Mouse (Mus musculus) kidney, postnatal 0 days (tissue): ENCODE results near the gene Fbxo3. TPM values are rescaled to one million over a fixed set of nuclear protein-coding genes. Genes with fewer than 3 reads are reported as not detected.
"Not testable (repeated sequence)": the region's sequence is repeated elsewhere in the genome, so short reads cannot be mapped to it uniquely, and the experiment has no call there.

Source experiments
- ATAC-seq: fragments of 200-750 bp; cut with Nextera tagmentation; replicated peaks from 2 replicates; pipeline ENCODE4 v1.8.0; 2017; ENCODE audit warnings: low read depth, moderate number of reproducible peaks, moderate TSS enrichment, moderate library complexity; ENCODE audit not compliant: low FRiP score
- DNase-seq: peaks from one replicate; pipeline ENCODE4 v3.0.0-alpha.2; 2016; ENCODE audit warnings: low spot score
- H3K27ac ChIP-seq: fragments of 300-500 bp; sonication (generic); 2 replicates; pipeline ENCODE4 v1.5.1; 2014; ENCODE audit warnings: mild to moderate bottlenecking
- H3K27me3 ChIP-seq: fragments of 300-500 bp; sonication (generic); 2 replicates; pipeline ENCODE4 v1.6.1; 2014; ENCODE audit warnings: low read length, mixed read lengths; ENCODE audit not compliant: insufficient read depth
- H3K36me3 ChIP-seq: fragments of 300-500 bp; sonication (generic); 2 replicates; pipeline ENCODE4 v1.6.1; 2014; ENCODE audit warnings: low read length, mixed read lengths; ENCODE audit not compliant: insufficient read depth
- H3K4me1 ChIP-seq: fragments of 300-500 bp; sonication (generic); replicated peaks from 2 replicates; pipeline ENCODE4 v1.6.1; 2014; ENCODE audit warnings: antibody characterized with exemption, low read length, mixed read lengths; ENCODE audit not compliant: insufficient read depth
- H3K4me2 ChIP-seq: fragments of 300-500 bp; sonication (generic); 2 replicates; pipeline ENCODE4 v1.6.1; 2014; ENCODE audit warnings: mild to moderate bottlenecking, low read length, moderate library complexity, mixed read lengths
- H3K4me3 ChIP-seq: fragments of 300-500 bp; sonication (generic); replicated peaks from 2 replicates; pipeline ENCODE4 v1.5.1; 2014; ENCODE audit warnings: low read depth, low read length
- H3K9ac ChIP-seq: fragments of 300-500 bp; sonication (generic); 2 replicates; pipeline ENCODE4 v1.6.1; 2014; ENCODE audit warnings: low read depth, low read length
- H3K9me3 ChIP-seq: fragments of 300-500 bp; sonication (generic); replicated peaks from 2 replicates; pipeline ENCODE4 v1.6.1; 2016; ENCODE audit warnings: low read length, inconsistent platforms, mixed read lengths
- CTCF ChIP-seq: IDR thresholded peaks from 2 replicates; pipeline ENCODE4 v1.5.1; 2016; ENCODE audit warnings: antibody characterized with exemption, low read depth, mild to moderate bottlenecking, moderate library complexity
- WGBS: fragments of 180-500 bp; shearing (Covaris S2); extraction: QIAGEN DNeasy Blood & Tissue Kit; methylation state at CpG from one replicate; pipeline ENCODE4 v1.1.7; 2014; 5-methylcytosine and 5-hydroxymethylcytosine counted together
- polyA plus RNA-seq: library from polyadenylated mRNA; unstranded; fragments of >200 nt; fragmentation: Nextera tagmentation; extraction: Ambion mirVana; gene quantifications from 2 replicates; pipeline ENCODE4 v1.2.1, GENCODE M21; 2015

The Fbxo3 gene
- polyA plus RNA-seq, 1 experiment from 2014 or later: 49.0 TPM

GRCm38 (mm10) chr2:104098529-104099230 is 71.2 kb downstream of the Fbxo3 start:
- H3K27ac ChIP-seq: no peak overlapping the region
- no peak for TF ChIP-seq CTCF
- no peaks in the 10 kb centered on the region for H3K4me1 ChIP-seq
- H3K27me3 ChIP-seq: no peaks in the 10 kb centered on the region
- ATAC-seq (no peak), DNase-seq (no peak)
- WGBS: 38% methylated on average over 3 of the region's 3 CpGs
- H3K9ac ChIP-seq: no peak overlapping the region
- H3K4me2 ChIP-seq: no peak overlapping the region
- no peak overlapping the region for H3K4me3 ChIP-seq
- no peaks in the 10 kb centered on the region for H3K9me3 ChIP-seq
- H3K36me3 ChIP-seq: no peaks in the 10 kb centered on the region

GRCm38 (mm10) chr2:104099231-104099585 is 71.7 kb downstream of the Fbxo3 start:
- no peak overlapping the region for H3K4me2 ChIP-seq
- H3K9me3 ChIP-seq: no peaks in the 10 kb centered on the region
- no peak overlapping the region for H3K27ac ChIP-seq
- no peaks in the 10 kb centered on the region for H3K4me1 ChIP-seq
- no peak for ATAC-seq
- 94% methylated on average over 2 of the region's 2 CpGs for WGBS
- no peak overlapping the region for H3K4me3 ChIP-seq
- no peaks in the 10 kb centered on the region for H3K36me3 ChIP-seq
- no peaks in the 10 kb centered on the region for H3K27me3 ChIP-seq
- H3K9ac ChIP-seq: no peak overlapping the region
- DNase-seq: no peak
- no peak for TF ChIP-seq CTCF

- Histone ChIP-seq H3K9ac (no peak overlapping the region), H3K4me3 (no peak overlapping the region), H3K36me3 (no peaks in the 10 kb centered on the region), H3K27ac (no peak overlapping the region), H3K4me2 (no peak overlapping the region), H3K4me1 (no peaks in the 10 kb centered on the region), H3K27me3 (no peaks in the 10 kb centered on the region), H3K9me3 (no peaks in the 10 kb centered on the region)
- 56% methylated on average over 1 of the region's 1 CpGs for WGBS
- TF ChIP-seq CTCF: no peak
- ATAC-seq (no peak), DNase-seq (no peak)
These were observed 72.4 kb downstream of the Fbxo3 start for GRCm38 (mm10) chr2:104099946-104100345.

- no peaks in the 10 kb centered on the region for H3K9me3 ChIP-seq
- no peak overlapping the region for H3K9ac ChIP-seq
- H3K4me3 ChIP-seq: no peak overlapping the region
- no peaks in the 10 kb centered on the region for H3K27me3 ChIP-seq
- TF ChIP-seq CTCF: no peak
- ATAC-seq: no peak
- no peak overlapping the region for H3K27ac ChIP-seq
- 83% methylated on average over 6 of the region's 6 CpGs for WGBS
- H3K4me1 ChIP-seq: no peaks in the 10 kb centered on the region
- H3K4me2 ChIP-seq: no peak overlapping the region
- DNase-seq: no peak
- no peaks in the 10 kb centered on the region for H3K36me3 ChIP-seq
These were observed 77.3 kb downstream of the Fbxo3 start for GRCm38 (mm10) chr2:104104800-104105199.

- H3K9ac ChIP-seq, H3K9me3 ChIP-seq, H3K36me3 ChIP-seq, H3K4me2 ChIP-seq, DNase-seq, ATAC-seq, H3K4me1 ChIP-seq, H3K27ac ChIP-seq, H3K27me3 ChIP-seq, H3K4me3 ChIP-seq: not testable (repeated sequence)
- WGBS: 85% methylated on average over 2 of the region's 2 CpGs
These were observed 81.5 kb downstream of the Fbxo3 start for GRCm38 (mm10) chr2:104109021-104109420.

- ATAC-seq (no peak), DNase-seq (no peak)
- Histone ChIP-seq H3K9ac (no peak overlapping the region), H3K27ac (no peak overlapping the region), H3K36me3 (no peaks in the 10 kb centered on the region), H3K27me3 (no peaks in the 10 kb centered on the region), H3K9me3 (no peaks in the 10 kb centered on the region), H3K4me2 (no peak overlapping the region), H3K4me1 (no peaks in the 10 kb centered on the region), H3K4me3 (no peak overlapping the region)
- WGBS: 68% methylated on average over 2 of the region's 2 CpGs
- TF ChIP-seq CTCF: no peak
These were observed 82.0 kb downstream of the Fbxo3 start for GRCm38 (mm10) chr2:104109528-104109927.

GRCm38 (mm10) chr2:104110031-104110430 is 82.5 kb downstream of the Fbxo3 start:
- no peaks in the 10 kb centered on the region for H3K27me3 ChIP-seq
- H3K9me3 ChIP-seq: no peaks in the 10 kb centered on the region
- ATAC-seq (no peak), DNase-seq (no peak)
- H3K27ac ChIP-seq: no peak overlapping the region
- WGBS: 74% methylated on average over 4 of the region's 4 CpGs
- H3K9ac ChIP-seq: no peak overlapping the region
- no peak for TF ChIP-seq CTCF
- no peaks in the 10 kb centered on the region for H3K36me3 ChIP-seq
- H3K4me2 ChIP-seq: no peak overlapping the region
- H3K4me3 ChIP-seq: no peak overlapping the region
- no peaks in the 10 kb centered on the region for H3K4me1 ChIP-seq

- not testable (repeated sequence) for H3K9me3 ChIP-seq, H3K4me1 ChIP-seq, H3K9ac ChIP-seq, DNase-seq, H3K27ac ChIP-seq, ATAC-seq, H3K4me3 ChIP-seq, H3K4me2 ChIP-seq, H3K36me3 ChIP-seq, H3K27me3 ChIP-seq
- no CpG with 5 or more reads among the region's 1 CpGs for WGBS
These were observed 83.8 kb downstream of the Fbxo3 start for GRCm38 (mm10) chr2:104111170-104111797.
